ENCODE assay signal across 21 mouse cellular contexts in the genomic region with DNA sequence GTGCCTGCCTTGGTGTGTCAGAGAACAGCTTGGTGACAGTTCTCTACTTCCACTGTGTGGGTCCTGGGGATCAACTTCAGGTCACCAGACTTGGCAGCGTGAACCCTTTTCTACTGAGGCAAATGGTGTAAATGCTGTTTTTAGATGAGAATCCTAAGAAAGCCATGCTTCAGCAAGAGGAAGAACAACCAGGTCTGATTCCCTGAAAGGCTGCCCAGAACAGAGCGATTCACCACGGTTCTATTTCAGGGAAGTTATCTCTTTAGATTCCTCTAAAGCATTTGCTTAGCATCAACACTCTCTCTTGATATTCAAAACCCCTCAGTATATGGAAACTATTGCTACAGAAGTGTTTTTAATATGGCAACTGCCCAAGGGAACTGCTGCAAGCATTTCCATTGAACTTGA. TPM values are rescaled to one million over a fixed set of nuclear protein-coding genes. Genes with fewer than 3 reads are reported as not detected.
DNase-seq lines count a peak whose midpoint lies in the region; ATAC-seq and TF ChIP-seq lines count a peak whose summit lies in the region.
"Had no signal": no experiment of that assay in that cellular context is flagged by ENCODE, and none has a peak within 500 bp of the region (broad histone marks: within the 10 kb centered on the region; RNA-seq: fewer than 3 reads in every experiment).

No protein-coding gene starts in this region.

- no peak overlapping the region for H3K27ac ChIP-seq in embryonic facial prominence, embryonic 14.5 days (replicated peaks; ENCODE audit: low read depth, low read length)
- no peak overlapping the region for H3K27ac ChIP-seq in embryonic facial prominence, embryonic 10.5 days (replicated peaks)
- H3K27ac ChIP-seq in left cerebral cortex, adult 2 months: peak overlapping the region; percentile 28
- H3K27ac ChIP-seq: forebrain, embryonic 13.5 days; gastrocnemius, adult 2 months; kidney, embryonic 15.5 days; limb, embryonic 12.5 days; liver, embryonic 13.5 days; neural tube, embryonic 15.5 days had no signal

- H3K4me2 ChIP-seq in embryonic facial prominence, embryonic 14.5 days (ENCODE audit: low read depth, low read length): no peak overlapping the region
- H3K4me2 ChIP-seq: forebrain, embryonic 13.5 days; kidney, embryonic 15.5 days; limb, embryonic 12.5 days; liver, embryonic 13.5 days; neural tube, embryonic 15.5 days had no signal

- no peak overlapping the region for H3K4me3 ChIP-seq in embryonic facial prominence, embryonic 14.5 days (ENCODE audit: low read depth, low read length)
- H3K4me3 ChIP-seq in embryonic facial prominence, embryonic 10.5 days: no peak overlapping the region
- H3K4me3 ChIP-seq in left cerebral cortex, adult 2 months: no peak overlapping the region
- H3K4me3 ChIP-seq: forebrain, embryonic 13.5 days; gastrocnemius, adult 2 months; kidney, embryonic 15.5 days; limb, embryonic 12.5 days; liver, embryonic 13.5 days; myocyte; neural tube, embryonic 15.5 days had no signal

- no peak overlapping the region for H3K9ac ChIP-seq in embryonic facial prominence, embryonic 14.5 days (ENCODE audit: low read depth, low read length)
- H3K9ac ChIP-seq: forebrain, embryonic 13.5 days; kidney, embryonic 15.5 days; limb, embryonic 12.5 days; liver, embryonic 13.5 days; neural tube, embryonic 15.5 days had no signal

- no peaks in the 10 kb centered on the region for H3K4me1 ChIP-seq in embryonic facial prominence, embryonic 14.5 days (ENCODE audit: control insufficient read depth, insufficient read depth, low read length)
- no peaks in the 10 kb centered on the region for H3K4me1 ChIP-seq in embryonic facial prominence, embryonic 10.5 days
- H3K4me1 ChIP-seq: forebrain, embryonic 13.5 days; kidney, embryonic 15.5 days; limb, embryonic 12.5 days; neural tube, embryonic 15.5 days had no signal

- no peak for ATAC-seq in embryonic facial prominence, embryonic 14.5 days (ENCODE audit: low read depth)
- ATAC-seq in CD4-positive, CD25-positive, alpha-beta regulatory T cell, adult 4 months: no peak
- ATAC-seq: forebrain, embryonic 13.5 days; inflammation-experienced regulatory T-cells, adult 6 months had no signal

- WGBS in embryonic facial prominence, embryonic 14.5 days: 65% methylated on average over 3 of the region's 3 CpGs
- 84% methylated on average over 3 of the region's 3 CpGs for WGBS in embryonic facial prominence, embryonic 10.5 days

- DNase-seq in embryonic facial prominence, embryonic 14.5 days (ENCODE audit: low spot score): peak; percentile 57
- no peak for DNase-seq in embryonic facial prominence, embryonic 10.5 days (ENCODE audit: low spot score)
- no peak for DNase-seq in left cerebral cortex, adult 2 months (ENCODE audit: extremely low spot score in 1 of 2, low spot score in 2 of 2)
- no peak for DNase-seq in left cerebral cortex, postnatal 4 days
- peak; percentile 32 to 34 for DNase-seq in right cerebral cortex, adult 2 months (ENCODE audit: low spot score in 2 of 2)
- no peak for DNase-seq in right cerebral cortex, postnatal 4 days
- peak; percentile 84 for DNase-seq in telencephalon, adult 2 months (ENCODE audit: low read depth, low spot score)
- DNase-seq: adrenal gland, adult 8-10 months; cerebellum, adult 11-12 months; cerebellum, postnatal 25 days; gastrocnemius, adult 2 months; liver, embryonic 13.5 days; midbrain, embryonic 14.5 days; thymus, postnatal 4 days had no signal

- H3K27me3 ChIP-seq in embryonic facial prominence, embryonic 14.5 days (replicated peaks; ENCODE audit: control insufficient read depth, insufficient read depth, low read length): no peaks in the 10 kb centered on the region
- no peaks in the 10 kb centered on the region for H3K27me3 ChIP-seq in embryonic facial prominence, embryonic 10.5 days (replicated peaks; ENCODE audit: low read depth, poor library complexity, severe bottlenecking)
- H3K27me3 ChIP-seq: forebrain, embryonic 13.5 days; kidney, embryonic 15.5 days; limb, embryonic 12.5 days; liver, embryonic 13.5 days; neural tube, embryonic 15.5 days had no signal

- H3K36me3 ChIP-seq in embryonic facial prominence, embryonic 14.5 days (ENCODE audit: control insufficient read depth, insufficient read depth, low read length): no peaks in the 10 kb centered on the region
- no peaks in the 10 kb centered on the region for H3K36me3 ChIP-seq in embryonic facial prominence, embryonic 10.5 days (replicated peaks)
- H3K36me3 ChIP-seq: kidney, embryonic 15.5 days; limb, embryonic 12.5 days; liver, embryonic 13.5 days; neural tube, embryonic 15.5 days had no signal

- H3K9me3 ChIP-seq in embryonic facial prominence, embryonic 14.5 days (ENCODE audit: control insufficient read depth, low read length): no peaks in the 10 kb centered on the region
- H3K9me3 ChIP-seq in embryonic facial prominence, embryonic 10.5 days: no peaks in the 10 kb centered on the region
- H3K9me3 ChIP-seq: forebrain, embryonic 13.5 days; kidney, embryonic 15.5 days; liver, embryonic 13.5 days; neural tube, embryonic 15.5 days had no signal

- no peak for TF ChIP-seq CTCF in left cerebral cortex, adult 2 months (IDR thresholded peaks at IDR 0.05)

- intact Hi-C loops in left cerebral cortex, adult 2 months (cut with DNase I): no loop called here
- intact Hi-C loops in left cerebral cortex, postnatal 4 days (cut with DNase I): no loop called here

RNA-seq across cellular contexts. Expression of gene Pik3r6, which starts 24.2 kb away (rescaled TPM):
- polyA plus RNA-seq in embryonic facial prominence, embryonic 14.5 days (2014; fragmentation: Nextera tagmentation; extraction: Ambion mirVana): 2.2 and 2.8 TPM in 2 replicates
- 1.7 and 1.8 TPM in 2 replicates for polyA plus RNA-seq in embryonic facial prominence, embryonic 10.5 days (2016; fragmentation: Nextera tagmentation; extraction: Ambion mirVana)
- total RNA-seq in left cerebral cortex, adult 2 months (2021): 1 to 10 TPM; 5.0 to 6.4 TPM
- total RNA-seq in left cerebral cortex, postnatal 4 days (2021): 1 to 10 TPM; 1.9 to 2.6 TPM
- not detected for polyA plus RNA-seq in CD4-positive, CD25-positive, alpha-beta regulatory T cell, adult 4 months (2017; shearing (Covaris generic))
- polyA plus RNA-seq: inflammation-experienced regulatory T-cells, adult 6 months had no signal

RNA-seq across cellular contexts. Expression of gene Pik3r5, which starts 46.7 kb away (rescaled TPM):
- polyA plus RNA-seq in embryonic facial prominence, embryonic 14.5 days (2014; fragmentation: Nextera tagmentation; extraction: Ambion mirVana): 0.48 and 1.1 TPM in 2 replicates
- polyA plus RNA-seq in embryonic facial prominence, embryonic 10.5 days (2016; fragmentation: Nextera tagmentation; extraction: Ambion mirVana): 0.69 and 1.3 TPM in 2 replicates
- 1 to 10 TPM; 2.6 to 2.9 TPM for total RNA-seq in left cerebral cortex, adult 2 months (2021)
- under 1 TPM; 0.56 to 0.97 TPM for total RNA-seq in left cerebral cortex, postnatal 4 days (2021)
- 10 to 100 TPM; 17.9 to 26.3 TPM for polyA plus RNA-seq in CD4-positive, CD25-positive, alpha-beta regulatory T cell, adult 4 months (2017; shearing (Covaris generic))

Comparison
In these comparisons a context has a peak if more than half of its experiments do, and no peak if none do; other contexts are left out.
1. DNase-seq: peak in embryonic facial prominence, embryonic 14.5 days (single experiment), right cerebral cortex, adult 2 months (2 of 2) and telencephalon, adult 2 months (single experiment); none in embryonic facial prominence, embryonic 10.5 days (single experiment), left cerebral cortex, adult 2 months (0 of 2), left cerebral cortex, postnatal 4 days (single experiment) and right cerebral cortex, postnatal 4 days (single experiment).